Mouse (Mus musculus): ENCODE measurements around the gene Lrfn2. TPM values are rescaled to one million over a fixed set of nuclear protein-coding genes. Genes with fewer than 3 reads are reported as not detected.

Lrfn2 gene
- polyA plus RNA-seq (2014; fragmentation: Illumina TruSeq; extraction: RNeasy Lipid Tissue Mini Kit (QIAGEN cat#74804); ENCODE audit: low read depth, low replicate concordance), result not detected

GRCm38 (mm10) chr17:48931621-48932405 is at the start of gene Lrfn2:
Gene Lrfn2 (plus strand): TSS chr17:48932379.

Data from adrenal gland, adult 10 weeks (tissue).